Comparison of ENCODE assay signal across 8 mouse cellular contexts in the genomic region with DNA sequence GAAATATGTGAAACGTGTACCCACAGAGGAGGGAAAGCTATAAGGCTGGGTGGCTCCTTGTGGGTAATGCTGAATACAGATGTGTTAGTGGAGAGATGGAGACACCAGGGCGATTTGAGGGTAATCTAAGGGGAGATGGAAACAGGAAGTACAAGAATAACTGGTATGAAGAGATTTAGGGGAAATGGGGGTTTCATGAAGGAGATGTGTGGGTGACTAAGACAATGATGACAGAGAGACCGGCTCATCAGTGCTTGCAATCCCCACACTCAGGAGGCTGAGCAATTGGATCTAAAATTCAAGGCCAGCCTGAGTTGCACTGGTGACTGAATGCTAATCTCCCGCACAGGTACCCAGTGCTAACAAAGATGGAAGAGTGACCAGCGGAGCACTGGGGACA. TPM values are rescaled to one million over a fixed set of nuclear protein-coding genes. Genes with fewer than 3 reads are reported as not detected.
DNase-seq lines count a peak whose midpoint lies in the region; ATAC-seq and TF ChIP-seq lines count a peak whose summit lies in the region.

No protein-coding gene starts in this region.

- no peak overlapping the region for H3K9ac ChIP-seq in limb, embryonic 12.5 days (replicated peaks)
- H3K9ac ChIP-seq in neural tube, embryonic 13.5 days, result peak overlapping the region; percentile 71; the same call in 1 of the 2 replicates

- peaks cover 19% of the 10 kb centered on the region for H3K36me3 ChIP-seq in forebrain, embryonic 10.5 days (replicated peaks)
- peaks cover 11% of the 10 kb centered on the region for H3K36me3 ChIP-seq in limb, embryonic 12.5 days
- H3K36me3 ChIP-seq in neural tube, embryonic 13.5 days, result peaks cover 14% of the 10 kb centered on the region

- no peaks in the 10 kb centered on the region for H3K27me3 ChIP-seq in forebrain, embryonic 10.5 days (ENCODE audit: poor library complexity, severe bottlenecking)
- no peaks in the 10 kb centered on the region for H3K27me3 ChIP-seq in limb, embryonic 12.5 days
- H3K27me3 ChIP-seq in neural tube, embryonic 13.5 days, result no peaks in the 10 kb centered on the region

- WGBS in forebrain, embryonic 10.5 days, result 65% methylated on average over 5 of the region's 5 CpGs
- 54% methylated on average over 5 of the region's 5 CpGs for WGBS in limb, embryonic 12.5 days
- 56% methylated on average over 5 of the region's 5 CpGs for WGBS in neural tube, embryonic 13.5 days

- no peak for TF ChIP-seq CTCF in layer of hippocampus, adult 2 months (conservative IDR thresholded peaks at IDR 0.05)

- H3K4me3 ChIP-seq in layer of hippocampus, adult 2 months, result peak overlapping the region; percentile 79
- H3K4me3 ChIP-seq in forebrain, embryonic 10.5 days, result peak overlapping the region; percentile 82
- peak overlapping the region; percentile 70 for H3K4me3 ChIP-seq in limb, embryonic 12.5 days (replicated peaks)
- H3K4me3 ChIP-seq in neural tube, embryonic 13.5 days, result peak overlapping the region; percentile 63

- H3K4me2 ChIP-seq in limb, embryonic 12.5 days, result peak overlapping the region; percentile 77
- H3K4me2 ChIP-seq in neural tube, embryonic 13.5 days, result peak overlapping the region; percentile 75

- H3K27ac ChIP-seq in layer of hippocampus, adult 2 months, result peak overlapping the region; percentile 90
- no peak overlapping the region for H3K27ac ChIP-seq in forebrain, embryonic 10.5 days
- no peak overlapping the region for H3K27ac ChIP-seq in limb, embryonic 12.5 days
- no peak overlapping the region for H3K27ac ChIP-seq in neural tube, embryonic 13.5 days (replicated peaks)

- no peaks in the 10 kb centered on the region for H3K9me3 ChIP-seq in forebrain, embryonic 10.5 days
- no peaks in the 10 kb centered on the region for H3K9me3 ChIP-seq in limb, embryonic 12.5 days
- no peaks in the 10 kb centered on the region for H3K9me3 ChIP-seq in neural tube, embryonic 13.5 days

- H3K4me1 ChIP-seq in forebrain, embryonic 10.5 days, result peaks cover 28% of the 10 kb centered on the region
- peaks cover 16% of the 10 kb centered on the region for H3K4me1 ChIP-seq in limb, embryonic 12.5 days (replicated peaks)
- H3K4me1 ChIP-seq in neural tube, embryonic 13.5 days (replicated peaks), result peaks cover 25% of the 10 kb centered on the region

- DNase-seq in layer of hippocampus, adult 2 months (ENCODE audit: low spot score in 2 of 2), result no peak
- no peak for DNase-seq in layer of hippocampus, postnatal 10 days (ENCODE audit: low spot score in 2 of 2)
- DNase-seq in forebrain, embryonic 10.5 days (ENCODE audit: extremely low spot score, low spot score), result no peak
- DNase-seq in spleen, adult 12 weeks (ENCODE audit: low spot score), result no peak
- no peak for DNase-seq in thymus, postnatal 0 days (ENCODE audit: low spot score)
- DNase-seq in cerebellum, adult 9-10 months, result no peak

- no peak for ATAC-seq in limb, embryonic 12.5 days (ENCODE audit: insufficient number of reproducible peaks, insufficient read depth, low FRiP score, low TSS enrichment, low read depth)
- no peak for ATAC-seq in neural tube, embryonic 13.5 days (ENCODE audit: low read depth)

RNA-seq across cellular contexts. Expression of gene Pld3, which starts 0.9 kb away (rescaled TPM):
- total RNA-seq in layer of hippocampus, adult 2 months (2021), result 100 to 1,000 TPM; 573 to 583 TPM
- 100 to 1,000 TPM; 468 to 470 TPM for total RNA-seq in layer of hippocampus, postnatal 10 days (2021)
- polyA plus RNA-seq in forebrain, embryonic 10.5 days (2016; fragmentation: Nextera tagmentation; extraction: Ambion mirVana), result 41.9 and 42.0 TPM in 2 replicates
- polyA plus RNA-seq in limb, embryonic 12.5 days (2016; fragmentation: Nextera tagmentation; extraction: Ambion mirVana), result 59.7 and 68.5 TPM in 2 replicates
- polyA plus RNA-seq in neural tube, embryonic 13.5 days (2015; fragmentation: Nextera tagmentation; extraction: Ambion mirVana), result 123 and 128 TPM in 2 replicates
- polyA plus RNA-seq in thymus, postnatal 0 days (2015; fragmentation: Nextera tagmentation; extraction: Ambion mirVana), result 134 and 145 TPM in 2 replicates

RNA-seq across cellular contexts. Expression of gene 2310022A10Rik, which starts 1.0 kb away (rescaled TPM):
- total RNA-seq in layer of hippocampus, adult 2 months (2021), result 10 to 100 TPM; 25.5 to 25.6 TPM
- total RNA-seq in layer of hippocampus, postnatal 10 days (2021), result 10 to 100 TPM; 21.4 to 26.2 TPM
- polyA plus RNA-seq in forebrain, embryonic 10.5 days (2016; fragmentation: Nextera tagmentation; extraction: Ambion mirVana), result 38.8 and 39.3 TPM in 2 replicates
- 34.7 and 36.0 TPM in 2 replicates for polyA plus RNA-seq in limb, embryonic 12.5 days (2016; fragmentation: Nextera tagmentation; extraction: Ambion mirVana)
- 30.9 and 31.9 TPM in 2 replicates for polyA plus RNA-seq in neural tube, embryonic 13.5 days (2015; fragmentation: Nextera tagmentation; extraction: Ambion mirVana)
- 24.6 and 28.7 TPM in 2 replicates for polyA plus RNA-seq in thymus, postnatal 0 days (2015; fragmentation: Nextera tagmentation; extraction: Ambion mirVana)

RNA-seq across cellular contexts. Expression of gene Hipk4, which starts 29.0 kb away (rescaled TPM):
- total RNA-seq in layer of hippocampus, adult 2 months (2021), result under 1 TPM in 1 of 2 experiments, not detected in 1; 0.15 TPM
- under 1 TPM; 0.11 to 0.23 TPM for total RNA-seq in layer of hippocampus, postnatal 10 days (2021)
- 0.41 and 0.63 TPM in 2 replicates for polyA plus RNA-seq in forebrain, embryonic 10.5 days (2016; fragmentation: Nextera tagmentation; extraction: Ambion mirVana)
- polyA plus RNA-seq in limb, embryonic 12.5 days (2016; fragmentation: Nextera tagmentation; extraction: Ambion mirVana), result 0.60 and 0.97 TPM in 2 replicates
- 0.39 and 0.71 TPM in 2 replicates for polyA plus RNA-seq in neural tube, embryonic 13.5 days (2015; fragmentation: Nextera tagmentation; extraction: Ambion mirVana)
- polyA plus RNA-seq in thymus, postnatal 0 days (2015; fragmentation: Nextera tagmentation; extraction: Ambion mirVana), result 0.12 and 0.14 TPM in 2 replicates

RNA-seq across cellular contexts. Expression of gene Akt2, which starts 39.3 kb away (rescaled TPM):
- 10 to 100 TPM; 87.0 to 99.1 TPM for total RNA-seq in layer of hippocampus, adult 2 months (2021)
- 10 to 100 TPM; 92.7 to 94.8 TPM for total RNA-seq in layer of hippocampus, postnatal 10 days (2021)
- 73.3 and 78.8 TPM in 2 replicates for polyA plus RNA-seq in forebrain, embryonic 10.5 days (2016; fragmentation: Nextera tagmentation; extraction: Ambion mirVana)
- 98.8 and 104 TPM in 2 replicates for polyA plus RNA-seq in limb, embryonic 12.5 days (2016; fragmentation: Nextera tagmentation; extraction: Ambion mirVana)
- polyA plus RNA-seq in neural tube, embryonic 13.5 days (2015; fragmentation: Nextera tagmentation; extraction: Ambion mirVana), result 59.6 and 66.2 TPM in 2 replicates
- polyA plus RNA-seq in thymus, postnatal 0 days (2015; fragmentation: Nextera tagmentation; extraction: Ambion mirVana), result 73.2 and 75.3 TPM in 2 replicates

RNA-seq across cellular contexts. Expression of gene Prx, which starts 52.9 kb away (rescaled TPM):
- total RNA-seq in layer of hippocampus, adult 2 months (2021), result under 1 TPM; 0.38 to 0.39 TPM
- total RNA-seq in layer of hippocampus, postnatal 10 days (2021), result 1 to 10 TPM; 1.1 to 1.5 TPM
- polyA plus RNA-seq in forebrain, embryonic 10.5 days (2016; fragmentation: Nextera tagmentation; extraction: Ambion mirVana), result 3.1 TPM in 2 replicates
- 5.6 and 6.1 TPM in 2 replicates for polyA plus RNA-seq in limb, embryonic 12.5 days (2016; fragmentation: Nextera tagmentation; extraction: Ambion mirVana)
- 1.9 TPM in 2 replicates for polyA plus RNA-seq in neural tube, embryonic 13.5 days (2015; fragmentation: Nextera tagmentation; extraction: Ambion mirVana)
- polyA plus RNA-seq in thymus, postnatal 0 days (2015; fragmentation: Nextera tagmentation; extraction: Ambion mirVana), result 1.1 and 1.2 TPM in 2 replicates
